Mouse (Mus musculus): ENCODE data around the gene Them7.
A peak's percentile ranks its signal among the peaks of the same experiment; 100 is the strongest.

- TF ChIP-seq CTCF (IDR thresholded peaks at IDR 0.05; ENCODE audit: low read depth, low read length) = peak; percentile 39
- TF ChIP-seq POLR2A (IDR thresholded peaks at IDR 0.05; ENCODE audit: insufficient read depth, low read length) = no peak
Measured at GRCm38 (mm10) chr2:105367623-105368022, 143.5 kb downstream of the Them7 start.

Measured in ES-Bruce4 (cell line).